Mouse (Mus musculus) spleen, adult 2 months (tissue): ENCODE measurements at regions not wholly inside any gene's neighbourhood (a gene's known extent, or its start where the extent isn't known, plus 50 kb on each side); places are given as distances from the start of the nearest gene placed in this dataset.

ENCODE experiments used
- DNase-seq, 2 experiments: peaks; one replicate each; pipeline versions ENCODE4 v3.0.0 to v3.0.0-alpha.2; 2012 to 2021; ENCODE audit warnings: low spot score in 2 of 2, low read depth in 1 of 2
- H3K27ac ChIP-seq: fragments of 200-500 bp; 2 replicates; pipeline ENCODE4 v1.5.1; 2012; ENCODE audit warnings: low read length, inconsistent platforms; ENCODE audit not compliant: insufficient read depth
- H3K27me3 ChIP-seq: fragments of 200-500 bp; 2 replicates; pipeline ENCODE4 v1.6.1; 2012; ENCODE audit warnings: mild to moderate bottlenecking, moderate library complexity, low read length, inconsistent platforms; ENCODE audit not compliant: control insufficient read depth, insufficient read depth
- H3K36me3 ChIP-seq: fragments of 200-500 bp; 2 replicates; pipeline ENCODE4 v1.6.1; 2012; ENCODE audit warnings: mild to moderate bottlenecking, low read length, inconsistent platforms; ENCODE audit not compliant: control insufficient read depth, insufficient read depth
- H3K4me1 ChIP-seq: fragments of 200-500 bp; 2 replicates; pipeline ENCODE4 v1.6.1; 2011; ENCODE audit warnings: inconsistent platforms; ENCODE audit not compliant: control insufficient read depth, insufficient read depth, insufficient read length
- H3K4me3 ChIP-seq: fragments of 200-500 bp; 2 replicates; pipeline ENCODE4 v1.5.1; 2011; ENCODE audit warnings: mild to moderate bottlenecking, inconsistent platforms; ENCODE audit not compliant: insufficient read depth, insufficient read length; ENCODE audit errors: extremely low read depth
- CTCF ChIP-seq: fragments of 200-500 bp; IDR thresholded peaks from 2 replicates; pipeline ENCODE4 v1.5.1; 2011; ENCODE audit warnings: mild to moderate bottlenecking, inconsistent platforms; ENCODE audit not compliant: insufficient read depth, insufficient read length, insufficient replicate concordance; ENCODE audit errors: extremely low read depth
- POLR2A ChIP-seq: fragments of 200-500 bp; IDR thresholded peaks from 2 replicates; pipeline ENCODE4 v1.6.1; 2011; ENCODE audit warnings: low read depth, low read length, inconsistent platforms
- WGBS: fragments of 180-500 bp; shearing (Covaris S2); methylation state at CpG from one replicate; pipeline ENCODE4 v1.1.7; 2018; 5-methylcytosine and 5-hydroxymethylcytosine counted together

DNA sequence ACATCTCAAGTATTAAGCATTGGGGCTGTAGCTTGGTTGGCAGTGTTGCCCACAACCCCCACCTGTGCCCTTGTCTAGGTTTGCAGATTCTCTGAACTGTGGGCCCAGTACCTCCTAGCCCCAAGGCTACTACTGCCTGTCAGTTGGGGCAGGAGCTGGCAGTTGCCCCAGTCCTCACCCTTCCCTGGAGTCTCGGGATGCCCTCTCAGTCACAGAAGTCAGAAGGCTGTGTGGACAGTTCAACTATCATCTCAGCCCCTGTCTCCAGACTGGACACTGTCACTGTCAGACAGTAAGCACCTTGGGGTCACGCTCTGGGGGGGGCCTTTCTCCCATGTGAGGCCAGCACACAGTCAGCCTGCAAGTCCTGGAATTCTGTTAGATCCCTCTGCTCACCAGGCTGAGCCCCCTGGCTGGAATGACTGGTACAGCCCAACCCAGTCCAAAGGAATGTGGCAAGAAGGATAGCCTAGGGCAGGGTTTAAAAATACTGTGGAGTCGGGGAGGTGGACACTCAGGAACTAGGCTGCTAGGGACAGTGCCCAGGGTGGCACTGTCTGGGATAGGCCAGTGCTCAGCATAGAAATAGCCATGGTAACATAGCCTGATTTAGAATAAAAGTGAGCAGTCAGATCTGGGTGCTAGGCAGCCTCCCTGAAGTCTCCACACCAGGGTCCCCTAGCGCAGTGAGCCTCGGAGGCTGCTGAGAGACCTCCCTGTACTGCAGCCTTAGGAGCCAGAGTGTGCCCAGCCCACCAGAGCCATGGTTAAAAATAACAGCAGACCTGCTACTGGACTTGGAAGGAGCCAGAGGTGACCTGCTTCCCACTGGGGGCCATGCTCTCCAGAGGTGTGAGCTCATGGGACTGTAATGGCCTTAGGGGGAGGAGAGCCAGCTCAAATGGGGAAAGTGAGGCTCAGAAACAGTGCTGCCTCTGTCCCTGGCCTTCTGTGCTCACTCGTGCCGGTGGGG is 83.1 kb upstream of the Ptpn1 start:
- DNase-seq, result no peak
- WGBS, result 91% methylated on average over 7 of the region's 7 CpGs
- Histone ChIP-seq H3K4me1 (peaks cover 9% of the 10 kb centered on the region; the same call in 1 of the 2 replicates), H3K27me3 (no peaks in the 10 kb centered on the region), H3K4me3 (no peak overlapping the region), H3K36me3 (no peaks in the 10 kb centered on the region), H3K27ac (no peak overlapping the region)
- no peak for TF ChIP-seq POLR2A
- TF ChIP-seq CTCF, result no peak

DNA sequence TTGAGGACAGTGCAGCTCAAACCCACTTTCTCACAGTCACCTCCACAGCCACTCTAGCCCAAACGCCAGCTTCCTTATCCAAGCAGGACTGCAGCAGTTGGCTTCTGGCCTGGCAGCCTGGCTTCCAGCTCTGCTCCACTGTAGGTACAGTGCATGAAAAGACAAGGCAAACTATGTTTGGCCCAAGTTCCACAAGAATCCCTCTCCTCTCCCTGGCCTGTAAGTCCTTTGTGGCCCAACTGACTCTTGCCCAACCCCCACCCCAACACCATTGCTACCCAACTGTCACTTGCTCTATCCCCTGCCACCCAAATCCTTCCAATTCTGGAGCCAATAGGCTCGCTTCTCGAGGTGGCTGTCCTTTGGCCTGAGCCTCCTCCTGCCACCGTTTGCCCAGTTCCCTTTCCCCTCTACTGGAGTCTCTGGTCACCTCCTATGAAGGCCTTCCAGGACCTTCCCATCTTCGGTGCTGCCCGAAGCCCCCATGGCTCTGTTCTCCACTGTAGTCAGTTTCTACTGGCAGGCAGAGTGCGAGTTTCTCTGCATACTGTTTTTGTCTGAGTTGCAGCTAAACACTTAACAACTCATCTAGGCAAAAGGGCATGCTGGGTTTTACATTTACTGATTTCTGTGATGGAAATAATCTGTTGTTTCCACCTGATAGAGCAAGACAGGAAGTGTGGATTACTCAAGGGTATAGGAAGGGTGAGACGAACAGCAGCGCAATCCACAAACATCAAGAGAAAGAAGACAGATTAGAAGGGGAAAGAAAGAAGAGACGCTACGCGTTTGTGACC is 84.4 kb upstream of the Ptpn1 start:
- TF ChIP-seq POLR2A (no peak), CTCF (no peak)
- H3K36me3 ChIP-seq, result no peaks in the 10 kb centered on the region
- H3K4me1 ChIP-seq, result peaks cover 4% of the 10 kb centered on the region; the same call in 1 of the 2 replicates
- H3K4me3 ChIP-seq, result no peak overlapping the region
- no peak for DNase-seq
- WGBS, result 76% methylated on average over 12 of the region's 12 CpGs
- no peak overlapping the region for H3K27ac ChIP-seq
- H3K27me3 ChIP-seq, result no peaks in the 10 kb centered on the region

DNA sequence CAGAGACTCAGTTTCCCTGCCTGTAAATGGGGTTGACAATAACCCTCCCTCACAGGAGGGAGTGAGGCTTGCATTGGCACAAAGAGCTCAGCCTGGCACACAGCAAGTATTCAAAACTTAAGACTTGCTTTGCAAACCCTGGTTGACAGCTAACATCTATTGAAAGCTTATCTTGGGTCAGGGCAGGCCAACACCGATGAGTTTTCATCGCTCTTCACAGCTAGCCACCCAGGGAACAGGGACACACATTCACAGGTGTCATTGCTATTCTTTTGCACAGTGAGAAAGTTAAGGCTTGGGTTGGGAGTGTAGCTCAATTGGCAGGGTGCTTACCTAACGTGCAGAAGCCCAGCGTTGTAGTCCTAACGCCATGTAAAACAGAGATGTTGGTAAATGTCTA is 86.5 kb upstream of the Ptpn1 start:
- 92% methylated on average over 5 of the region's 5 CpGs for WGBS
- TF ChIP-seq CTCF (no peak), POLR2A (no peak)
- Histone ChIP-seq H3K4me3 (no peak overlapping the region), H3K4me1 (peaks cover 2% of the 10 kb centered on the region; the same call in 1 of the 2 replicates), H3K27me3 (0 out of 2 replicates have a peak, but pooled peaks cover under 1% of the 10 kb centered on the region), H3K27ac (no peak overlapping the region), H3K36me3 (no peaks in the 10 kb centered on the region)
- DNase-seq, result no peak

DNA sequence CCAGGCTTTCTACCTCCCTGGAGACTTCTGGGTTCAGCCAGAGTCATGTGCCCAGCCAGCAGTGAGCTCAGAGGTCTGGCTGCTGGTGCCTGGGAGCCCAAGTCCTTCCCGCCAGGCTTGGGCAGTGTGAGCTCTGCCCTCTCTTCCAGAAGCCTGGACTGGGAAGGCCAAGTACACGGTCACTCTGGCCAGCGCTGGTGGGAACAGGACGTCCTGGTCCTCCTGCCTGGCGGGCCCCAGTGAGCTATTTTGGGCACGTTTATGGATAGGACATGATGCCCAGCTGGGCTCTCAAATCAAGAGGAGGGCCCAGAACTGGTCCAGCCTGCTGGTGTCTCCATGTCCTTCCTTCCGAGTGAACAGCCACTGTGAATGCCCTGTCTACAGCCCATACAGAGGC is 87.3 kb upstream of the Ptpn1 start:
- WGBS, result 86% methylated on average over 7 of the region's 7 CpGs
- H3K36me3 ChIP-seq, result no peaks in the 10 kb centered on the region
- 0 out of 2 replicates have a peak, but pooled peaks cover 6% of the 10 kb centered on the region for H3K27me3 ChIP-seq
- DNase-seq, result no peak
- H3K4me3 ChIP-seq, result no peak overlapping the region
- peaks cover 2% of the 10 kb centered on the region; the same call in 1 of the 2 replicates for H3K4me1 ChIP-seq
- no peak for TF ChIP-seq POLR2A
- no peak for TF ChIP-seq CTCF
- no peak overlapping the region for H3K27ac ChIP-seq

DNA sequence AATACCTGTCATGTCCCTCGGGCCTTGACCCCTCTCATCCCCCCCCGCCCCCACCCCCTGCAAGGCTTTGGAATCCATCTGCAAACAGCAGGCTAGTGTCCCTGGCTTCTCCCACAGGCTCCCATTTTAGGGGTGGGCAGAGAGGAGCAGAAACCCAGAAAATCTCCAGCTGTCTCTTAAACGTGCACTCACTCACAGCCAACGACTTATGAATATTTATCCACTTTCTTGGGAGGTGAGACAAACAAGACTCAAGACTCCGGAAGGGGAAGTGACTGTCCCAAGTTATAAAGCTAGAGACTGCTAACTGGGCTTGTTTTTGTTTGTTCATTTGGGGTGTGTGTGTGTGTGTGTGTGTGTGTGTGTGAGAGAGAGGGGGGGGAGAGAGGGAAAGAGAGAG is 87.9 kb upstream of the Ptpn1 start:
- Histone ChIP-seq H3K4me3 (no peak overlapping the region), H3K27ac (no peak overlapping the region), H3K27me3 (0 out of 2 replicates have a peak, but pooled peaks cover 6% of the 10 kb centered on the region), H3K4me1 (peaks cover 2% of the 10 kb centered on the region; the same call in 1 of the 2 replicates), H3K36me3 (no peaks in the 10 kb centered on the region)
- TF ChIP-seq CTCF, result no peak
- TF ChIP-seq POLR2A, result no peak
- WGBS, result 42% methylated on average over 5 of the region's 5 CpGs
- no peak for DNase-seq

DNA sequence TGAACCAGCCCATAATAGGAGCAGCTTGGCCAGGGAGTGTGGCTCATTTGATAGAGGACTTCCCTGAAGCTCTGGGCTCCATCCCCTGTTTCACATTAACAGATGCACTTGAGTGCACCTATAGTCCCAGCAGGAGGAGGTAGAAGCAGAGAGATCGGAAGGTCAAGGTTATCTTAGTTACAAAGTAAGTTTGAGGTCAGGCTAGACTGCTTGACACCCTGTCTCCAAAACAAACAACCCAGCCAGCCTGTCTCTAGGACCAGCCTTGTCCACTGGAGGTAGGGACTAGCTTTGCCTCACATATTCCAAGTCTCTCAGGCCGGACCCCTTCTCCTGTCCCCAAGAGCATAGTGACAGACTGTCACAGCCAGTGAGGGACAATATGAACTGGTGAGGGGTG is 88.9 kb upstream of the Ptpn1 start:
- 84% methylated on average over 2 of the region's 2 CpGs for WGBS
- Histone ChIP-seq H3K4me3 (no peak overlapping the region), H3K4me1 (peaks cover 2% of the 10 kb centered on the region; the same call in 1 of the 2 replicates), H3K27ac (no peak overlapping the region), H3K27me3 (0 out of 2 replicates have a peak, but pooled peaks cover 6% of the 10 kb centered on the region), H3K36me3 (no peaks in the 10 kb centered on the region)
- DNase-seq, result no peak
- TF ChIP-seq POLR2A (no peak), CTCF (no peak)
